Mouse (Mus musculus) bone marrow macrophage, adult 2 months (primary cell): Measurements from ENCODE around the gene Dhx58.

Source experiments
- CTCF ChIP-seq: IDR thresholded peaks from 2 replicates; pipeline ENCODE4 v1.5.1; 2012; ENCODE audit warnings: low read depth, mild to moderate bottlenecking, low read length, moderate library complexity
- POLR2A ChIP-seq: IDR thresholded peaks from 2 replicates; pipeline ENCODE4 v1.6.1; 2012; ENCODE audit warnings: mild to moderate bottlenecking, low read depth, low read length, borderline replicate concordance

GRCm38 (mm10) chr11:100700710-100701109 lies 3.4 kb downstream of the Dhx58 start:
- TF ChIP-seq CTCF (no peak), POLR2A (no peak)
